Mouse (Mus musculus): Measurements from ENCODE around the gene Qpctl.
"Not testable (repeated sequence)": the region's sequence is repeated elsewhere in the genome, so short reads cannot be mapped to it uniquely, and the experiment has no call there.

Qpctl gene

DNA sequence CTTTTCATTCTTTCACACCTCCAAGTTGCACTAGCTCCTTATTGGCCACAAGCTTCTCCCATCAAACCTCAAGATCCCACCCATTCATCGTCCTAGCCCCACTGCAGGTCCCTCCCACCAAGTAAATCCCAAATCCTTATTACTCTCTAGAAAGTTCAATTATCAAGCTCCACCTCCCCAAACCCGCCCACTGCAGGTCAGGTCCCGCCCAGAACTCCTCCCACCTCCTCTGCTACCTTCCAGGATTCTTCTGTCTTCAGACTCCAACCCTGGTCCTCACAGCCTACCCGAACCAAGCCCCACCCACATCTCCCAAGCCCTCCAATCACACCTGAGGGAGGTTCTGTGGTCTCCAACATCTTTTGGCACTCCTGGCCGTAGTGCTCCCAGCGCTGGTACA lies 15.1 kb upstream of the Qpctl start:
- no peak for DNase-seq (ENCODE audit: extremely low read depth, insufficient read length, low spot score)

- DNase-seq (ENCODE audit: extremely low read depth, insufficient read length, low spot score), result no peak
Measured at GRCm38 (mm10) chr7:19163752-19164151, 14.7 kb upstream of the Qpctl start.

DNA sequence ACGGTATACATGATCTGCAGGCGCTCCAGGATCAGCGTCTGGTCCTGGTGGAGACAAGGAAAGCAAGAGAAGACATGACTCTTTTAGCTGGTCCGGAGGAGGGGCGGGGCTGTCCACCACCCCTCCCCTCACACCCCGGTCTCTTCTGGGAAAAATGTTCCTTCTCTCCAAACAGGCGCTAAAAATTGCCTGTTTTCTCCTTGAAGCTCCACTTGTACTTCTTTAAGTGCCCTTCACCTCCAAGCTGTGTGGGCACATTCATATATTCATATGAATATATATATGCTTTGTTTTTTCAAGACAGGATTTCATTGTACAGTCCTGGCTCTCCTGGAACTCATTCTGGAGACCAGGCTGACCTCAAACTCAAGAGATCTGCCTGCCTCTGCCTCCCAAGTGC lies 13.8 kb upstream of the Qpctl start:
- DNase-seq (ENCODE audit: extremely low read depth, insufficient read length, low spot score), result no peak

DNA sequence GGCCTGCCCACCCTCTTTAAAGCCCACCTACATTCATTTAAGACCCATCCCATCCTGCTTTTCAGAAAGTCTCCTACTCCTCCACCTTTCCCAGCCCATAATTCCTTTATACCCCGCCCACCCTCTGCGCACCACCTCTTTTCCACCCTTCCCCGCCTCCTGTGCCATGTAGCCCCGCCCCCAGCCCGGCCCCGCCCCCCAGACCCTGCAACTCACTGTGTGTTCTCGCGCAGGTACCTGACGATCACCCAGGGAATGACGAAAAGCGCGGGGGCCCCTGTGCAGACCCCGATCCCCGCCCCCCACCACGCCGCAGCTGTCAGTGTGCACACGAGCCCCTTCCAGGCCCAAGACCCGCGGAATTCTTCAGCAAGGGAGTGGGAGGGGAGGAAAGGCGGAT lies 11.0 kb upstream of the Qpctl start:
- DNase-seq (ENCODE audit: extremely low read depth, insufficient read length, low spot score), result no peak

DNA sequence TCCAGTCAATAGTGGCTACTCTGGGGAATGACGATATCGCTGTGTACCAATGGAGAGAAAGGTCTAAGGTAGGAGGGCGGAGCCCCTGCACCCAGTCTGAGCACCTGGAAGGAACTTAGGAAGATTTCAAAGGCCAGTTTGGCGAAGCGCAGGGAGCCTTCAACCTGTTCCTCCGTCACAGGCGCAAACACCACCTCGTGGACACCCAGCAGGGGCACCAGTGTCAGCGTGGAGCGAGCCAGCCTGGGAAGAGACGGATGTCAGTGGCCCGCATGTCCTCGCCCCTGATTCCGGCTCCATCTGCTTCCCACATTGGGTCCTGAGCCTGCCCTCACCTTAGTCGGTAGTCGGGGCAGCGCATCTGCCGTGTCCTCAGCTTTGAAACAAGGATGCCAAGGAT lies 10.3 kb upstream of the Qpctl start:
- no peak for DNase-seq (ENCODE audit: extremely low read depth, insufficient read length, low spot score)

GRCm38 (mm10) chr7:19158601-19159000 lies 9.5 kb upstream of the Qpctl start:
- no peak for DNase-seq (ENCODE audit: extremely low read depth, insufficient read length, low spot score)

DNA sequence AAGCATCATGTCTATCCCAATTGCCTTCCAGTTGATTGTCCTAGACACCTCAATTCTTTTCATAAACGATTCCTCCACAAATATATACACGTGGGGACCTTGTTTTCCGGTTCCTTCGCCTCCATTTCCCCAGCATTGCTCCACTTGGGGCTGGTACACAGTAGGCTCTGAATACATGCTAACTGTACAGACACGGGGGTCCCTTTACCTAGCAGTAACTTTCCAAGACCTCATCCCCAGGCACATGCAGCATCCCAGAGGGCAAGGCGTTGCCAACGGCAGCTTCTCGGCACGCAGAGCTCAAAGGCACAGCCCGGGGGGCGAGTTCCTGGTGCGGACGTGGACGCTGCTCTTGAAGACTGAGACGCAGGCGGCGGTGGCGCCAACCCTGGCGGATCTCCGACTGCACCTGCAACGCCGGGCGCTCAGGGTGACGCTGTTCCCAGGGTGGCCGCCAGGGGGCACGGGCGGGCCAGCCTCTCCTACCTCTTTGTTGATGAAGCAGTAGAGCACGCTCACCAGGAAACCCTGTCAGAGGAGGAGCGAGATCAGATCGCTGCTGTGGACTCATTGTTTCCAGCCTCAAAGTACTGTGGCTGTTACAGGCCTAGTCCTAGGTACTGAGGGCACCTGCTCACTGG lies 8.2 kb upstream of the Qpctl start:
- DNase-seq (ENCODE audit: extremely low read depth, insufficient read length, low spot score), result peak; percentile 87

- peak; percentile 68 for DNase-seq (ENCODE audit: extremely low read depth, insufficient read length, low spot score)
Measured at GRCm38 (mm10) chr7:19155825-19156475, 6.9 kb upstream of the Qpctl start.

DNA sequence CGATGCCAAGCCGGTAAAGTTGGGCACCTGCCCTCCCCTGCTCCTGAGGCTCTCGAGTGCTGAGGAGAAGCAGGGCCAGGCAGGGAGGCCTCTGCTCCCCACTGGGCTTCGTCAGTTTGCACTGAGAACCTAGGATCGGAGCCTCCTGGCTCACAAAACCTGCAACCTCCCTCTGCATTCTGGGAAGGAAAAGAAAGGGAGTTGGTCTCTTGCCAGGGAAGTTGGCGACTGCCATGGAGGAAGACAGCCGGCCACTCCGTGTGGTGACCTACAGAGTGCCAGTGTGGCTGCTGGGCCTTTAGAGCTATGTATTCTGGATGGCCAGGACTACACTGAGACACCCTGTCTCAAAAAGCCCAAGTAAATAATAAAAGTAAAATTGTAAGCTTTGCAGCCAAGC lies 5.7 kb upstream of the Qpctl start:
- no peak for DNase-seq (ENCODE audit: extremely low read depth, insufficient read length, low spot score)

DNA sequence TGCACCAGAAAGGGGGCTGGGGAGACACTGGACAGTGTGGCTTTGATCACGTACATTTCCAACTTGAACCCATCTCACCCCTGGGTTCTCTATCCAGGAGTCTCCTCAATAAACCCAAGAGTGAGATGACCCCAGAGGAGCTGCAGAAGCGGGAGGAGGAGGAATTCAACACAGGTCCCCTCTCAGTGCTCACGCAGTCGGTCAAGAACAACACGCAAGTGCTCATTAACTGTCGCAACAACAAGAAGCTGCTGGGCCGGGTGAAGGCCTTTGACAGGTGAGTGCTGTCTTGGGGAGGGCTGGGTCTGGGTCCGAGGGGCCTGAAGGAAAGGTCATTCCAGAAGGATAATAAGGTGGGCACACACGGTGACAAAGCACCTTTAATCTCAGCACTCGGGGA lies 2.0 kb upstream of the Qpctl start:
- not testable (repeated sequence) for DNase-seq (ENCODE audit: extremely low read depth, insufficient read length, low spot score)

- DNase-seq (ENCODE audit: extremely low read depth, insufficient read length, low spot score), result peak; percentile 87
Measured at GRCm38 (mm10) chr7:19149626-19150025, 535 bp upstream of the Qpctl start, which contains the start of gene Snrpd2. Gene Snrpd2 (plus strand): TSS chr7:19149722.

GRCm38 (mm10) chr7:19148180-19148874 lies 764 bp downstream of the Qpctl start:
- no peak for DNase-seq (ENCODE audit: extremely low read depth, insufficient read length, low spot score)

GRCm38 (mm10) chr7:19147497-19148045 lies 1.5 kb downstream of the Qpctl start:
- DNase-seq (ENCODE audit: extremely low read depth, insufficient read length, low spot score), result no peak

GRCm38 (mm10) chr7:19146793-19147192 lies 2.3 kb downstream of the Qpctl start:
- DNase-seq (ENCODE audit: extremely low read depth, insufficient read length, low spot score), result no peak

GRCm38 (mm10) chr7:19137380-19137779 lies 11.7 kb downstream of the Qpctl start:
- DNase-seq (ENCODE audit: extremely low read depth, insufficient read length, low spot score), result no peak

DNA sequence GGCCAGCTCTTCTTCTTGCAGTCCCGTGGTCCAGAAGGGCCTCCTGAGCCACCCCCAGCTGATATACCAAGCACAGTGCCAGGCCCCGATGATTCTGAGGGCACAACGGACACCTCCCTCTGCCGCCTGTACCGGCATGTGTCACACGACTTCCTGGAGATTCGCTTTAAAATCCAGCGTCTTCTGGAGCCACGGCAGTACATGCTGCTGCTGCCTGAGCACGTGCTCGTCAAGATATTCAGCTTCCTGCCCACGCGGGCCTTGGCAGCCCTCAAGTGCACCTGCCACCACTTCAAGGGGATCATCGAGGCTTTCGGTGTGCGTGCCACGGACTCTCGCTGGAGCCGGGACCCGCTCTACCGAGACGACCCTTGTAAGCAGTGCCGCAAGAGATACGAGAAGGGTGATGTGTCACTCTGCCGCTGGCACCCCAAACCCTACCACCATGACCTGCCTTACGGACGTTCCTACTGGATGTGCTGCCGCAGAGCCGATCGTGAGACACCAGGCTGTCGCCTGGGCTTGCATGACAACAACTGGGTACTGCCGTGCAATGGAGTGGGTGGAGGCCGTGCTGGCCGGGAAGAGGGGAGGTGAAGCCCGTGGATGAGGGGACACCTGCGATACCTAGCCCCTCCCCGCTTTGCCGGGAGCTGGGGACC lies 12.3 kb downstream of the Qpctl start:
- no peak for DNase-seq (ENCODE audit: extremely low read depth, insufficient read length, low spot score)

- DNase-seq (ENCODE audit: extremely low read depth, insufficient read length, low spot score), result no peak
Measured at GRCm38 (mm10) chr7:19136168-19136567, 12.9 kb downstream of the Qpctl start.

- peak; percentile 97 for DNase-seq (ENCODE audit: extremely low read depth, insufficient read length, low spot score)
Measured at GRCm38 (mm10) chr7:19131324-19131848, 17.7 kb downstream of the Qpctl start.

DNA sequence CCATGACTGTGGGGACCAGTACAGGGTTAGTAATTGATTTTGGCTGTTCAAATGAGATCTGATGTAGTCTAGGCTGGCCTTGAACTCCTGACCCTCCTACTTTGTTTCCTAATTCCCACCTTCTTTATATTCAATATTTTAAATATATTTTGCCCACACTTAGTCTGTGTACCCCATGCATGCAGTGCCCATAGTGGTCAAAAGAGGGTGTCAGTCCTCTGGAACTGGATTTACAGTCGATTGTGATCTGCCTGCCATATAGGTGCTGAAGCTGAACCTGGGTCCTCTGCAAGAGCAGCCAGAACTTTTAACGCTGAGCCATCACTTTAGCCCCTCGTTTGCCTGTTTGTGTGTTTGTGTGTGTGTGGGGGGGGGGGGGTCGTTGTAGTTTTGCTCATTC lies 18.4 kb downstream of the Qpctl start:
- no peak for DNase-seq (ENCODE audit: extremely low read depth, insufficient read length, low spot score)

DNA sequence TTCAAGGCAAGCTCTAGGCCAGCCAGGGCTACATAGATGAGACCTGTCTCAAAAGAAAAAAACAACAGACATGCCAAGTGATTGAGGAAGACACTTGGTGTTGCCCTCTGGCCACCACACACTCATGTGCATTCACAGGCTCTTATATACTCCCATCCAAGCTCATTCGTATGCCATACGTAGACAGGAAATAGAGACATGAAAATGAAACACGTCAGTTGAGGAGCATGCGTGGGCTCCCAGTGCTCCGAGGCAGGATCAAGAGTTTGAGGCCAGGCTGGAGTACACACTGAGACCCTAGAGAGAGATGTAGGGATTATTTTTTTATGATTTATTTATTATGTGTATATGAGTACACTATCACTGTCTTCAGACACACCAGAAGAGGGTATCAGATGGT lies 19.7 kb downstream of the Qpctl start:
- no peak for DNase-seq (ENCODE audit: extremely low read depth, insufficient read length, low spot score)

DNA sequence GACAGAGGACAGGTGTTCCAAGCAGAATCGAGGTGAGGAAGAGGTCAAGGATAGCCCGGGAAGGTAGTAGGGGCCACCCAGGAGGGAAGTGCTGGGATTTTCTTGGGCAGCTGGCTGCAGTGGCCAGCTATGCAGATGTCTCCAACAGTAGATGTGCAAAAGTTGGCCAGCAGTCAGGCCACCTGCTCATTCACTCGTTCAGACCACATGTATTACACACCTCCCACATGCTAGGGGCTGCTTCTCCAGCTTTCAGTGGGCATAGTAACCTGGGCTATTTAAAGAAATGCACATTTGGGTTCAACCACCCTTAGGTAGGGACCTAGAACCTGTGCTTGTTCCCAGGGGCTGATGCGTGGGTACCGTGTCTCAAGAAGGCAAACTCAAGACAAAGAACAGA lies 21.3 kb downstream of the Qpctl start:
- DNase-seq (ENCODE audit: extremely low read depth, insufficient read length, low spot score), result no peak
